Mouse (Mus musculus): Measurements from ENCODE around the gene 1700019A02Rik. TPM values are rescaled to one million over a fixed set of nuclear protein-coding genes. Genes with fewer than 3 reads are reported as not detected.

1700019A02Rik gene
- not detected in 2 replicates for polyA plus RNA-seq (2015; fragmentation: Nextera tagmentation; extraction: Ambion mirVana)

GRCm38 (mm10) chr1:53187536-53187935 lies at the start of gene 1700019A02Rik:
1700019A02Rik (minus strand) TSS chr1:53187636.

Other genes starting within 250 kb of the 1700019A02Rik start
- 4.0 and 4.1 TPM in 2 replicates for gene 1700019D03Rik, start 167.5 kb downstream of the 1700019A02Rik start, polyA plus RNA-seq (2015; fragmentation: Nextera tagmentation; extraction: Ambion mirVana)
- 0.05 TPM in 1 of 2 replicates, not detected in the other for gene Mstn, start 126.0 kb downstream of the 1700019A02Rik start, polyA plus RNA-seq (2015; fragmentation: Nextera tagmentation; extraction: Ambion mirVana)
- gene Pms1, start 109.4 kb upstream of the 1700019A02Rik start, polyA plus RNA-seq (2015; fragmentation: Nextera tagmentation; extraction: Ambion mirVana), result 3.6 and 3.7 TPM in 2 replicates
- gene Ormdl1, start 109.5 kb upstream of the 1700019A02Rik start, polyA plus RNA-seq (2015; fragmentation: Nextera tagmentation; extraction: Ambion mirVana), result 31.2 and 32.4 TPM in 2 replicates
- gene Gm28778, start 109.5 kb upstream of the 1700019A02Rik start, polyA plus RNA-seq (2015; fragmentation: Nextera tagmentation; extraction: Ambion mirVana), result not detected in 2 replicates
- gene Osgepl1, start 126.0 kb upstream of the 1700019A02Rik start, polyA plus RNA-seq (2015; fragmentation: Nextera tagmentation; extraction: Ambion mirVana), result 14.4 and 16.3 TPM in 2 replicates
- gene Asdurf, start 165.0 kb upstream of the 1700019A02Rik start, polyA plus RNA-seq (2015; fragmentation: Nextera tagmentation; extraction: Ambion mirVana), result 14.0 TPM in 1 of 2 replicates, not detected in the other
- gene Gm28551, start 165.0 kb upstream of the 1700019A02Rik start, polyA plus RNA-seq (2015; fragmentation: Nextera tagmentation; extraction: Ambion mirVana), result 0.17 and 0.22 TPM in 2 replicates
- 40.2 and 44.7 TPM in 2 replicates for gene Asnsd1, start 165.1 kb upstream of the 1700019A02Rik start, polyA plus RNA-seq (2015; fragmentation: Nextera tagmentation; extraction: Ambion mirVana)